Mouse (Mus musculus) G1E (cell line): Measurements from ENCODE around the gene Elane.

Source experiments
- CTCF ChIP-seq: IDR thresholded peaks from 2 replicates; pipeline ENCODE4 v1.5.1; 2012; ENCODE audit warnings: low read depth, low read length, inconsistent platforms, mixed read lengths
- GATA1 ChIP-seq: IDR thresholded peaks from 2 replicates; pipeline ENCODE4 v1.6.1; 2012; ENCODE audit warnings: borderline replicate concordance, low read length, inconsistent platforms, mixed read lengths
- GATA2 ChIP-seq: IDR thresholded peaks from 2 replicates; pipeline ENCODE4 v1.6.1; 2012; ENCODE audit warnings: low read depth, low read length, inconsistent platforms, borderline replicate concordance
- TAL1 ChIP-seq: conservative IDR thresholded peaks from 2 replicates; pipeline ENCODE4 v1.6.1; 2012; ENCODE audit warnings: low read depth, low read length, inconsistent platforms, mixed read lengths

DNA sequence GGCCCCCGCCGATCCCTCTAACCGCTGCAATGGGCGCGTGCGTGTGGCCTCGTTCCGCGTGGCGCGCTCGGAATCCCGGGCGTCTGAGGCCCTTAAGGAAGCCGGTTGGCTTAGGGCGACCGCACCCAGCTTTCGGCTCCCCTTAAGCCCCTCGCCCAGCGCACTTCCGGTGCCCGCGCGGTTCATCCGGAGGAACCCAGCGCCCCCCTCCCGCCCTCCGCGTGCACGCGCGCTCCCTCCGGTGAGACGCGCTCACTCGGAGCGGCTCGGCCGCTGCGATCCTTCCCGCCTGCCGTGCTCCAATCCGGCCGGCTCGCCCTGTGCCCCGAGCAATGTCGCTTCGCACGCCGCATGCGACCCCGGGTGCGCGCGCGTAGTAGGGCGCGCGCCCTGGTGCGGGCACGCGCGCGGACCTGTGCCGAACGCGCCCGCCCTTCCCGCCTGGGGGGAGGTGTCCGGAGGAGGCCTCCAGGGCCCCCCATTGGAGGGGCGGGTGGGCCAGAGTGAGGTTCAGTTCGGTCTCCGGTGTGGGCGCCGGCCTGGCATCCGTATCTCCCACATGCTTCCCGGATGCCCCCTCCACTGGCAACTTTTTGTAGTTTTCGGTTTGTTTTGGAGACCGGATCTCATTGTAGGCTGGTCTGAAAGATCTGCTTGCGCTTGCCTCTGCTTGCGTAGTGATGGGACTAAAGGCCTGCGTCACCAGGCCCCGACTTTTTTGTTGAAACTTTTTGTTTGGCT is 31.1 kb upstream of the Elane start:
- TF ChIP-seq CTCF, result no peak
- TF ChIP-seq GATA1, result no peak
- no peak for TF ChIP-seq TAL1
- TF ChIP-seq GATA2, result no peak
